Mouse (Mus musculus) testis, postnatal 14 days (tissue): ENCODE results near the gene Ctso.
A peak's percentile ranks its signal among the peaks of the same experiment; 100 is the strongest.

Experiments used
- DNase-seq: peaks from one replicate; pipeline ENCODE4 v3.0.0; 2021; ENCODE audit warnings: low spot score

Ctso gene

GRCm38 (mm10) chr3:81932141-81933101 lies at the start of gene Ctso:
TSS of gene Ctso (plus strand) at chr3:81932601.
- peak; percentile 81 for DNase-seq

DNA sequence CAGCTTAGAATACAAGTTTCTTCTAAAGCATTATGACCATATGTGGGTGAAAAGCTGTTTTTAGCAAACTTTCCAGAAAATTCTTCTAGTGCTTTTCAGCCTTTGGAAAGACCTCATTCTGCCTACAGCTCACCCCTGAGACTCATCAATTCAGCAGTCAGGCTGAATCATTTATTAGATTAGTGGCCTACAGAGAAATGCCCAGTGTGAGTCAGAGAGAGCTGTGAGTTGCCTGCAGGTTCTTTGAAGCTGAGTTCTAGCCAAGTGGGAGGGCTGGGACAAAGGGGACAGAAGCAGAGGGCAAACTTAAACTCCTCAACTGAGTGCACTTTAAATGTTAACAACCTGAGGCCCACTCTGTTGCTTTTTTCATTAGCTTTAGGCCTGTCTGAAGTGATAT lies 48.5 kb upstream of the Ctso start:
- no peak for DNase-seq

DNA sequence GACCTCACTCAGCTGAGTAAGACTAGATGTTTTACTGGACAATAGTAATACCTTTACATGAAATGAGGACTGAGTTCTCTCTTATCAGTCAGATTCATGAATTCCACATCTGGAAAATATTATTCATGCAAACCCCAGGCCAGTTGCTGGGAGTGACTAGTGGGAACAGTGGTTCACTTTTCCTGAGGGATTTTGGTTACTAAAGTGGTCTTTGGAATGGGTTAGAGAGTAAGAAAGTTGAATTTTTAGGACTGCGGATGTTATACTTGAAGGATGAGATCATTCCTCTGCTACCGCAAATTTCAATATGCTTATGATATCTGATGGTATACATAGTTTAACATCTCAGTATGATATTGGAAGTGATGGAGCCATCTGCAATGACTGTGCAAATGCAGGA lies 46.8 kb upstream of the Ctso start:
- no peak for DNase-seq

DNA sequence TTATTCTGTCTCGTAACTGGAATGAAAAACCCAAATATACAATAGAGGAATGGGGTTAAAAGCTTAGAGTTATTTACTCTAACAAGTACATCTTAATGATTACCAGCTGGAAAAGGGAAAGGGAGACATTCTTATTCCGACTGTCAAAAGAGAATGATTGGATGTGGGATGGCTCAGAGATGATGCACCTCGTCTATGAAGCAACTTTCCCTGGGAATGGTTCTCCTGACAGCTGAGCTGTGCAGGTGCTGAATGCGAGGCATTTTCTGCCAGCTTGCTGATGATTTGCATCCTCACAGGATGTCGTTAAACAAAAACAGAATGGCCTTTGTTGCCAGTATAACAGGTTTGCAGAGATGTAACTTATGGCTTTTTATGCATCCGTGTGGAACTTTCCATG lies 43.3 kb upstream of the Ctso start:
- no peak for DNase-seq

GRCm38 (mm10) chr3:81910286-81911036 lies 21.9 kb upstream of the Ctso start:
- no peak for DNase-seq

DNA sequence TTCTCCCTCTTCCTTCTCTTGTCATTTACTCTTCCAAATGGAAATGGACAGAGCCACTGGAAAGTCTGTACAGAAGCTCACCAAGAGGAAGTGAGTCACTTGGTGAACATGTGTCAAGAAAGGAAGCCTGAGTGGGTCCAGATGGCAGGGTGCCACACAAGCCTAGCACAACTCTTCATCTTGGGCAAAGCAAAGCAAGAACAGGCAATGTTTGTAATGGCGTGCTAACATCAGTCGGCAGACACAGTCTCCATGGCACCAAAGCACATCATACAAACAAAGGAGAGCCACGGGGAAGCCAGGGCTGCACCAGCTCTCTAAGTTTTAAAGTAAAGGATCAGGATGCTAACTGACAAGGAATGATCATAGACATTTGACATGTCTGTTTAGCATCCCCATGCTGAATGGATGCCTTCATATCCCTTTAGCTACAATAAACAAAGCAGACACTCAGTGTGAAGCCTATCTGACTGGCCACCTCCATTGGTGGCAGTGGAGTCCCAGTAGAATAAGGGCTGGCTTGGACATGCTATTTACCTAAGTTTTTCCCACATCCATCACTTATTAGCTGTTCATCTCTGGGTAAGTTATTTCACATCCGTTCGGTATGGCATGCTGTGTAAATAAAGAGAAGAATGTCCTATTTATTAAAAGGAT lies 16.2 kb upstream of the Ctso start:
- DNase-seq = no peak

DNA sequence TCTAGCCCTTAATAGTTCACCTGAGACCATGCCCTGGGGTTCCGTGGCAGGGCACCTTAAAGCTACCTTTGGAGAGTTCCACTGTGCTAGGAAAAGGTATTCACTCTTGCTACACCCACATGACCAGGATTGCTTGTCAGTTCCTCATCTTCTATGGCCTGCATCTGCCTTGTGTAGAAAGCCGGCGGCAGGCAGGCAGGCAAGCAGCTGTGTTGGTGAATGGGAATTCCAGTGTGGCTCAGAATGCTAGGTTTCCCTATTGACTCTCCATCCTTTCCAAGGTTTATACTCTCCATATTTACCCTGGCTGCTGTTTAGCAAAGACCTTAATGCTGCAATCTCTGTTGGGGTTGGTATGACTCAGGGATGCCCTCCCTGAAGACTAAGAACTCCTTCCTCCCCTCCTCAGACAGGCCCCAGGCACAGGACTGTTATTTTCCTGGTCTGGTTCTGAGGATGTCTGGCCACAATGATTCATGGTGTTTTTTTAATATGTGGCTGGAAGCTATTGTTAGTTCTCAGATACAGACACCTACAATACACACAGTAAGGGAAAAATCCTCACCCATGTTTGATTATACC lies 15.0 kb upstream of the Ctso start:
- no peak for DNase-seq

DNA sequence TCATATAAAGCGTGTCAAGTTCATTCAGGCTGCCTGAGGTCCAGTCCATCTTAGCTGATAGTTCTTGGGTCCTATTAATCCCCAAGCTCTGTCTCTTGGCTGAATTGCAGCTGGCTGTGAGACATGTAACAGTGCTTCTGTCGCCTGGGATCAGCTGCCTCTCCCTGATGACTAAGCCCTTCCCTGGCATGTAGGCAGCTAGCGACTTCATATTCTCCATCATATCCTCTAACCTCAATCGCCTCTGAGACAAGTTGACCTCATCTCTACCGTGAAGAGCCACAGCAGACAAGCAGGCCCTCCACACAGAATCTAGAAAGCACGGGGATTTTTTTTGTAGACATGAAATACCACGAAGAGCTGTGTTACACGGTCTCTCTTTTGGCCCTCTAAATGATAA lies 14.2 kb upstream of the Ctso start:
- no peak for DNase-seq

DNA sequence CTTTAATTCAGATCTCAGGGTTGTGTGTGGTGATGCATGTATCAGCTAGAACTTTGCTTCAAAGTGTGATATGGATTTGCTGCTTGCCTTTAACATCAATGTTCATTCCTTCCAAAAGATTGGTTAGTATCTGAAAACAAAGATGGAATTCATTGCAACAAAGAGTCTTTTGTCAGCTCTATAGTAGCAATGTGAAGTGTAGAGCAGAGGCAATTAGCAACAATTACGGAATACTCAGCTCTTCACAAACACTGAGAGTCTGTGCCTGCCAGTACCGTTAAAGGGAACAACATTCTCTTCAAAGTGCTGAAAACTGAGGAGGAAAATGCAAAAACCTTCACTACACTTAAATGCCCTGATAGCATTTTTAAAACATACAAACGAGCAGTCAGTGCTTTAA lies 12.7 kb upstream of the Ctso start:
- DNase-seq = no peak

GRCm38 (mm10) chr3:81922910-81923309 lies 9.5 kb upstream of the Ctso start:
- DNase-seq = no peak

GRCm38 (mm10) chr3:81924931-81925330 lies 7.5 kb upstream of the Ctso start:
- no peak for DNase-seq

- no peak for DNase-seq
Measured at GRCm38 (mm10) chr3:81925856-81926255, 6.5 kb upstream of the Ctso start.

DNA sequence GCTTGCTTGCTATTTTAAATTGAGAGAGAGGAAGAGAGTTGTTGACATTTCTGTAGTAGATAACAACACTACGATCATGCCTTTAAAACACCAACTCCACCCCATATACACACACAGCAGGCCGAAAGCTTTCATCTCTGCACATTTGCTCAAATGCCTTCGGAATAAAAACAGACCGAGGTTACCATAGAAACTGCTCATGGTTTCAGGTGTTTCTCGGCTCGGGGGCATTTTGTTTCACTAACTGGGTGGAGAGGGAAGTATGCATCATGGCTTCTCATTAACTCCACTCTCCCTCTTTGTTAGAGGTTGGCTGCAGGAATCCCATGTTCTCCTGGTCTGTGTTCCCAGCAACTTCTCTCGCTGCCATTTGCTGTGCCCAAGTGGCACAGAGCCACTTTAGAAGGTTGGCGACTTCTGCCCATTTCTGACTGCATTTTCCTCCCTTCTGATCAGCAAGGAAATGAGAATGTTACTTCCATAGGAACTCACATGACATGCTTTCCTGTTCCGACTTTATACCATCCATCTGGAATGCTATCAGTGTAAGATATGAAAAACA lies 5.6 kb upstream of the Ctso start:
- no peak for DNase-seq

- no peak for DNase-seq
Measured at GRCm38 (mm10) chr3:81929073-81929472, 3.3 kb upstream of the Ctso start.

DNA sequence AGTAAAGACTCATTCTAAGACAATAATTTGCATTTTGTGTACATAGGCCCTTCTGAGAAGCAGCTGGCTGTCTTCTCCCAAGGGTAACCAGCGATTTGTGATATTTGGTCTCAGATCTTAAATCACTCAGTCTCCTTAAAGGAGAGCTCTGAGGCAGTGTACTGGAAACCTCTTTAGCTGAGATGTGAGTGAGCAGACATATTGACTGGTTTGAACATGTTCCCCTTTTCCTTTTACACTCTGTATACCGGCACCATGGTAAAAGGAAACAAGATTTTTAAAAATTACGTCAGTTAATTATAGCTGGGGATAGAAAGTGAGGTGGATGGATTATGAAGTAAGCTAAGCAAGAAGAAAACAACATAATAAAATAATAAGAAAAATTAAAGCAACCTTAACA lies 706 bp upstream of the Ctso start:
- DNase-seq = no peak

DNA sequence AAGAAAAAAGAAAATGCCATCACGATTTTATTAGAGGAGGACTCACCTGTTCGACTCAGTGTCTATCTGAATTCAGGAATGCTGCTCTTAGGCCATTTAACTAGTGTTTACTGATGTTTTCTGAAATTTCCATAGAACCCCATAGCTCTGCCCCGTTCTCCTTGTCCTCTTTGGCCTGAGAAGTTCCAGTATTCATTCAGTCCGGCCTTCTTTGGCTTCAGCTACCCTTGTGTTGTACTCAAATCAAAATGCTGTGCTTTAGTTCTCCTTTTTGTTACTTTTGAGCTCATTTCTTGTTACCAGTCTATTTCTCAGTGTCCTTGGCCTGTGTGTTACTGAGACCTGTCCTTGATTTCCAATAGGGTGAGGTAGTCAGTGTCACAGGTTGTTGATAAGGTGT lies 947 bp downstream of the Ctso start:
- peak; percentile 18 for DNase-seq

- DNase-seq = peak; percentile 75
Measured at GRCm38 (mm10) chr3:81938924-81939323, 6.5 kb downstream of the Ctso start.

- DNase-seq = no peak
Measured at GRCm38 (mm10) chr3:81942341-81942740, 9.9 kb downstream of the Ctso start.

GRCm38 (mm10) chr3:81943097-81943496 lies 10.7 kb downstream of the Ctso start:
- no peak for DNase-seq

DNA sequence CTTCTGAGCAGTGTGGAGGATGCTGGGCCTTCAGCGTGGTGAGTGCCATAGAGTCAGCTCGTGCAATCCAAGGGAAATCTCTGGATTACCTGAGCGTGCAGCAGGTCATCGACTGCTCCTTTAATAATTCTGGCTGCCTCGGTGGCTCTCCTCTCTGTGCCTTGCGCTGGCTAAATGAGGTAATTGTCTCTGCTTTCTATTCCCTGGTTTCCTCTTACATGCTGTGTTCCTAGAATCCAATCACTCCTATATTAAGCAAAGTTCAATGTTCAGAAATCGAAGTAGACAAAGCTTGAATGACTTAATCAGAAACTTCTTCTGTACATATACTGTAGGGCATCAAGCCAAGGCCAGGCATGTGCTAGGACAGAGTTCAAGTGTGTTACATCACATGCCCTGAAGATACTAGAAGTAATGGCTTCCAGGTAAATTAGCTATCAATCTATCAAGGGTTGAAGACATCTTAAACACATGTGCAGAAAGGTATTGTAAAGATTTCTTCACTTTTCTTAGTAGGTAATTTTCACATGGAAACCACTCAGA lies 12.5 kb downstream of the Ctso start:
- DNase-seq = no peak

GRCm38 (mm10) chr3:81949048-81949447 lies 16.6 kb downstream of the Ctso start:
- DNase-seq = no peak

DNA sequence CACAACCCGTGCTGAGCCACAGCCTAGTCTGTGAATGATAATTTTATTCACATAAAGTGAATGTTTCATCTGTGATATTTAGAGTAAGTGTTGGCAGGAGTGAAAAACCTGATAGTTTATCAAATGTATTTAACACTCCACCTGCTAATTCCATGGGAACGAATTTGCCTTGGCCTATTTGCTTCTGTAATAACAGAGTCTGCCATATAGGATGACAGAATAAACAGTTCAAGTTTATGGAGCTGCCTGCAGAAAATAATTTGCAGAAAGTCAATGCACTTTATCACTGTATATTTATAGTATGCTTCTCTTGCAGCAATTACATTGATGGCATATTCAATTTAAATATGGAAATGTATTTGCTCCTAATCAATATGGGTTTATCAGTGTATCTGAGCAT lies 19.4 kb downstream of the Ctso start:
- no peak for DNase-seq
